Mouse (Mus musculus): ENCODE measurements around the gene Olfr523. TPM values are rescaled to one million over a fixed set of nuclear protein-coding genes. Genes with fewer than 3 reads are reported as not detected.

Gene Olfr523
- not detected for polyA plus RNA-seq (2017; shearing (Covaris generic))

GRCm38 (mm10) chr7:140172936-140173335 is at the start of gene Olfr523:
TSS of gene Olfr523 (plus strand) at chr7:140173217.

DNA sequence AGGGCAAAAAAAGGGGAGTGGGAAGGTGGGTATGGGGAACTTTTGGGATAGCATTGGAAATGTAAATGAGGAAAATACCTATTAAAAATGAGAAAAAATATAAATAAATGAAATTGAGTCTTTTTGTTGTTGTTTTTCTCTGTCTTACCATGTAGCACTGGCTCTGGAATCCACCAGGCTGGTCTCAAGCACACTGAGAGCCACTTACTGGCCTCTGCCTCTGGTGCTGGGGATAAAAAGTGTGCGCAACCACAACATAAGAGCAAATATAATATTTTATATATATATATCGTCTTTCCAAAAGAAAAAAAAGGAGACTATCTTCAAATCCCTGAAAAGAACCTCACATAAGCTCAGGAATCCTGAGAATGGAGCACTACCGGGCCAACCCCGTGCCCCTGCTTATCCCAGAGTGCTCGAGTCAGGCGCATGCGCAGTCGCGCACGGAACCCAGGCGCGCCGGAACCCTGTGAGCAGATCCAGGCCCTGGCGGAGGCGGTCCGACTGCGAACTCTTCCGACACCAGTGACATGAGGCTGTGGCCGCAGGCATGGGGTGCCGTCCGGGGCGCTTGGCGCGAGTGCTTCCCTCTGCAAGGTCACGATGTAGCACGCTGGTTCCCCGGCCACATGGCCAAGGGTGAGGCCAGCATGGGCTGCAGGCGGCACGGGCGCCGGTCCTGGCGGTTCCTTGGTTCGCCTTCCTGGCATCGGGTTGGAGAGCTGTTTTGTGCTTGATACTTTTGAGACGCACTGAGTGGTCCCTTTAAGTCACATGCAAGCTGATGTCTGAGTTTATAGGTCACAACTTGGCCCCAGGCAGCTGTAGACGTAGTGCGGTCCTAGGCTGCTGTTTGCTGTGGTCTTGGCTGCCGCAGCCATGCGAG is 35.6 kb upstream of the Olfr523 start, which contains the start of gene Mtg1:
Gene Mtg1, plus strand, starts transcription at position 430 of the 886 bp plus-strand sequence.

GRCm38 (mm10) chr7:140154218-140154927 is 18.6 kb upstream of the Olfr523 start, which contains the start of gene Sprn:
TSS of gene Sprn (minus strand) at chr7:140154877.

DNA sequence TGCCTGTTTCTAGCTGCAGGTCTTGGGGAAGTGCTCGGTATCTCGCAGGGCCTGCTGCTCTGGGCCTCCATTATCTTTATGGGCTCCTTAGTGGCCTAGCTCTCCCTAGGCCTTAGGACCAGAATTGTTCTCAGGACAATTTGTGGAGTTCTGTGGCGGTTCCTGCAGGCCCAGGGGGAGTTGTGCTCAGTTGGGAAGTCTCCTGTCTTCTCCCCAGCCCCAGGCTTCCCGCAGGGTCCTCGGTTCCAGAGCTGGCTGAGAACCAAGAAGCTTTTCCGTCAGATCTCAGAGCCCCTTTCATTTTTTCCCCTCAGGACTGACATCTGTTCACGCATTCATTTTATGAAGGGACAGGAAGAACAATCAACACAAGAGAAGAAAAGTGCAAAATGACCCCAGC is 8.4 kb upstream of the Olfr523 start, which contains the start of gene Olfr522:
Gene Olfr522, minus strand, starts transcription at position 101 of the 400 bp plus-strand sequence.

DNA sequence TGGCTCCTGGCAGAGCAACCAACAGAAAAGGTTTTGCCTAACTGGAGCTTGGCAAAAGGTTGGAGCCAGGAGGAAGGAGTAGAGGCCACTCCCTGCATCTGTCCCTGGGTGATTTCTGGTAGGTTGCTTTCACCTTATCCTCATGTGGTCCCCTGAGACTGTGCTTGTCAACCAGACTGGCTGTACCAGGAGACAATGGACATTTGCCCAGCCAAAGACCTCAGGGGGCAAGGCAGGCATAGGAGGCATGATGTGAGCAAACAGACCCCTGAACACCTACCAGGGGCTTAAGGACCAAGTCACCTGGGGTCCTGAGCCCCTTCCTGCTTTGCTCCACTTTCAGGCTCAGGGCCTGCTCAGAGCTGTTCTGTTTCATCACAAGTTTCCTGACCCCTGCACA is 32.8 kb downstream of the Olfr523 start, which contains the start of gene Olfr524:
Gene Olfr524, minus strand, starts transcription at position 101 of the 400 bp plus-strand sequence.

GRCm38 (mm10) chr7:140217967-140218366 is 45.0 kb downstream of the Olfr523 start, which contains the start of gene Cd163l1:
TSS of gene Cd163l1 (plus strand) at chr7:140218267.

Other genes starting within 250 kb of the Olfr523 start
- gene Utf1, start 229.4 kb upstream of the Olfr523 start, polyA plus RNA-seq (2017; shearing (Covaris generic)): 4.1 TPM
- 0.24 TPM for gene 6430531B16Rik, start 194.5 kb upstream of the Olfr523 start, polyA plus RNA-seq (2017; shearing (Covaris generic))
- 18.0 TPM for gene Adam8, start 180.7 kb upstream of the Olfr523 start, polyA plus RNA-seq (2017; shearing (Covaris generic))
- 66.2 TPM for gene Zfp511, start 136.8 kb upstream of the Olfr523 start, polyA plus RNA-seq (2017; shearing (Covaris generic))
- gene Tubgcp2, start 136.5 kb upstream of the Olfr523 start, polyA plus RNA-seq (2017; shearing (Covaris generic)): 34.2 TPM
- not detected for gene Msx3, start 124.1 kb upstream of the Olfr523 start, polyA plus RNA-seq (2017; shearing (Covaris generic))
- gene Caly, start 90.7 kb upstream of the Olfr523 start, polyA plus RNA-seq (2017; shearing (Covaris generic)): not detected
- gene Prap1, start 79.8 kb upstream of the Olfr523 start, polyA plus RNA-seq (2017; shearing (Covaris generic)): not detected
- gene Fuom, start 70.8 kb upstream of the Olfr523 start, polyA plus RNA-seq (2017; shearing (Covaris generic)): 12.2 TPM
- 3.5 TPM for gene Paox, start 57.4 kb upstream of the Olfr523 start, polyA plus RNA-seq (2017; shearing (Covaris generic))
- 60.8 TPM for gene Echs1, start 56.7 kb upstream of the Olfr523 start, polyA plus RNA-seq (2017; shearing (Covaris generic))
- gene Mtg1, start 35.7 kb upstream of the Olfr523 start, polyA plus RNA-seq (2017; shearing (Covaris generic)): 30.8 TPM
- not detected for gene Sprn, start 18.3 kb upstream of the Olfr523 start, polyA plus RNA-seq (2017; shearing (Covaris generic))
- not detected for gene Olfr522, start 8.5 kb upstream of the Olfr523 start, polyA plus RNA-seq (2017; shearing (Covaris generic))
- gene Olfr524, start 32.7 kb downstream of the Olfr523 start, polyA plus RNA-seq (2017; shearing (Covaris generic)): not detected
- gene Cd163l1, start 45.0 kb downstream of the Olfr523 start, polyA plus RNA-seq (2017; shearing (Covaris generic)): not detected
- gene 5830411N06Rik, start 74.1 kb downstream of the Olfr523 start, polyA plus RNA-seq (2017; shearing (Covaris generic)): 0.56 TPM
- not detected for gene Olfr525, start 147.6 kb downstream of the Olfr523 start, polyA plus RNA-seq (2017; shearing (Covaris generic))
- not detected for gene Olfr527, start 160.8 kb downstream of the Olfr523 start, polyA plus RNA-seq (2017; shearing (Covaris generic))
- 0.27 TPM for gene Olfr60, start 188.5 kb downstream of the Olfr523 start, polyA plus RNA-seq (2017; shearing (Covaris generic))
- not detected for gene Olfr530, start 203.1 kb downstream of the Olfr523 start, polyA plus RNA-seq (2017; shearing (Covaris generic))
- gene Olfr531, start 229.7 kb downstream of the Olfr523 start, polyA plus RNA-seq (2017; shearing (Covaris generic)): not detected
- gene Olfr532, start 248.4 kb downstream of the Olfr523 start, polyA plus RNA-seq (2017; shearing (Covaris generic)): not detected

Data from activated CD4-positive, CD25-positive, alpha-beta regulatory T cell, adult 9 weeks (primary cell).